Mouse (Mus musculus) hindbrain, embryonic 14.5 days (tissue): ENCODE data around the gene Musk. TPM values are rescaled to one million over a fixed set of nuclear protein-coding genes. Genes with fewer than 3 reads are reported as not detected.

Source experiments
- ATAC-seq: fragments of 200-750 bp; cut with Nextera tagmentation; 2 replicates; pipeline ENCODE4 v1.8.0; 2017; ENCODE audit warnings: moderate number of reproducible peaks, mild to moderate bottlenecking, moderate TSS enrichment, moderate library complexity; ENCODE audit not compliant: low FRiP score
- DNase-seq: peaks from one replicate; pipeline ENCODE4 v3.0.0-alpha.2; 2015; ENCODE audit warnings: low spot score
- H3K27ac ChIP-seq: fragments of 300-500 bp; sonication (generic); 2 replicates; pipeline ENCODE4 v1.5.1; 2014; ENCODE audit warnings: mild to moderate bottlenecking, moderate library complexity
- H3K27me3 ChIP-seq: fragments of 300-500 bp; sonication (generic); 2 replicates; pipeline ENCODE4 v1.6.1; 2014; ENCODE audit warnings: mild to moderate bottlenecking, low read length, mixed read lengths; ENCODE audit not compliant: control insufficient read depth, insufficient read depth
- H3K36me3 ChIP-seq: fragments of 300-500 bp; sonication (generic); replicated peaks from 2 replicates; pipeline ENCODE4 v1.6.1; 2014; ENCODE audit not compliant: control insufficient read depth, insufficient read depth
- H3K4me1 ChIP-seq: fragments of 300-500 bp; sonication (generic); replicated peaks from 2 replicates; pipeline ENCODE4 v1.6.1; 2014; ENCODE audit warnings: antibody characterized with exemption, low read length, mixed read lengths; ENCODE audit not compliant: control insufficient read depth, insufficient read depth
- H3K4me2 ChIP-seq: fragments of 300-500 bp; sonication (generic); replicated peaks from 2 replicates; pipeline ENCODE4 v1.6.1; 2014; ENCODE audit warnings: mild to moderate bottlenecking, moderate library complexity
- H3K4me3 ChIP-seq: fragments of 300-500 bp; sonication (generic); replicated peaks from 2 replicates; pipeline ENCODE4 v1.5.1; 2014; ENCODE audit warnings: mild to moderate bottlenecking, low read length
- H3K9ac ChIP-seq: fragments of 300-500 bp; sonication (generic); 2 replicates; pipeline ENCODE4 v1.6.1; 2014
- H3K9me3 ChIP-seq: fragments of 300-500 bp; sonication (generic); 2 replicates; pipeline ENCODE4 v1.6.1; 2016; ENCODE audit warnings: low read length; ENCODE audit not compliant: control insufficient read depth
- WGBS: fragments of 180-500 bp; shearing (Covaris S2); extraction: QIAGEN DNeasy Blood & Tissue Kit; methylation state at CpG from one replicate; pipeline ENCODE4 v1.1.7; 2014; 5-methylcytosine and 5-hydroxymethylcytosine counted together
- polyA plus RNA-seq: library from polyadenylated mRNA; unstranded; fragments of >200 nt; fragmentation: Nextera tagmentation; extraction: Ambion mirVana; gene quantifications from 2 replicates; pipeline ENCODE4 v1.2.1, GENCODE M21; 2014

The Musk gene
- polyA plus RNA-seq, 1 experiment from 2014 or later, result 0.05 TPM

DNA sequence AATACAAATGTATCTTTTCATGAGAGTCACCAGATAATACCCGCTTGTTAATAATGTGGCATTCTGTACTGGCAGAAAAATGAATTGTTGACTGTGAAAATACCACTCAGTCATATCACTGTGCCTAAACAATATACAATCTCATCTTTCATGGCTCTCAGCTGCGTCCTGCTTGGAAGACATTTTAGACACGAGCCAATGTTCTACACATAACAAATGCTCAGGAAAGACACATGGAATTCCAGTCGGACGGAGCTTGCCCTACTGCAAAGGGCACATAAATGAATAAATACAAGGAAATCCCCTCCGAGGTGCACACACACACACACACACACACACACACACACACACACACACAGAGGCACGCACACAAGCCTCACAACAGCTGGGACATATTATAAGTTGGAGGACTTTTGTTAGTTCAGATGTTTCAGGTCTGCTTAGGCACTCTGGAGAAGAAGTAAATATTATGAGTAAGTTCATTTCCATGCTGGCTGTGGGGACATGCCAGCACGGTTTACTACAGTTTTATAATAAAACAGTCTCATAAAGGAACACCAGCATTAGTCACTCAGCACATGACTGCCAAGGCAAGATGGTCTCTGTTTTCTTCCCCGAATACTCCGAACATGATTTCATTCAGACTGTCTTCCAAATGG lies 14.1 kb upstream of the Musk start:
- no peak for DNase-seq
- 78% methylated on average over 10 of the region's 10 CpGs for WGBS
- Histone ChIP-seq H3K36me3 (no peaks in the 10 kb centered on the region), H3K4me1 (no peaks in the 10 kb centered on the region), H3K9me3 (no peaks in the 10 kb centered on the region), H3K27me3 (no peaks in the 10 kb centered on the region), H3K9ac (no peak overlapping the region), H3K4me3 (no peak overlapping the region), H3K4me2 (no peak overlapping the region), H3K27ac (no peak overlapping the region)
- no peak for ATAC-seq

DNA sequence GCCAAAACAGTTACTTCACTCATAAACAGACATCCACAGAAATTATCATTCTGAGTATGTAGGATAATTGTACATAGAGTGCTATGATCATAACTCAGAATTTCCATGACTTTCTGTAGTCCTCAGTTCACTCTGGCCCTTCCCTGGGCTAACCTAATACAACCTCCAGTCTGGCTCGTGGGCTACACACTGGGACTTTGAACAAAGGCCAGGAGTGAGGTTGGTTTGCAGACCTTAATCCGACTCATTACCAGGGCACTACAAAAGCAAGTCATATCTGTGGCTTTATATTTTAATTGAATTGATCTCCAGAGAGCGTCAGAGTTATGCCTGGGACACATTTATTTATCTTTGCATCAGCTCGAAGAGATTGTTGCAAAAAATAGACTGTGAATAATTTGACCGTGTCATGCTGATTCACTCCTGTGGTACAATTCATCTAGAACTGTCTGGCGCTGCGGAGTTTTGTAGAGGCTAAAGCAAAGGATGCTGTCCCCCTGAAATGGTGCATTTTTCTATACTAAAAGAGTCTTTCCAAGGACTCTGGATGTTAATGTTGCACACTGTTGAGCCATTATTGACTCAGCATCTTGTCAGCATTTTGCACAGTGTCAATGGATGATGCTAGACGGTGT lies 10.4 kb upstream of the Musk start:
- 61% methylated on average over 8 of the region's 8 CpGs for WGBS
- no peak overlapping the region for H3K4me3 ChIP-seq
- H3K9ac ChIP-seq, result no peak overlapping the region
- H3K27me3 ChIP-seq, result no peaks in the 10 kb centered on the region
- H3K27ac ChIP-seq, result no peak overlapping the region
- ATAC-seq, result no peak
- no peak overlapping the region for H3K4me2 ChIP-seq
- no peaks in the 10 kb centered on the region for H3K9me3 ChIP-seq
- no peak for DNase-seq
- no peaks in the 10 kb centered on the region for H3K36me3 ChIP-seq
- no peaks in the 10 kb centered on the region for H3K4me1 ChIP-seq

DNA sequence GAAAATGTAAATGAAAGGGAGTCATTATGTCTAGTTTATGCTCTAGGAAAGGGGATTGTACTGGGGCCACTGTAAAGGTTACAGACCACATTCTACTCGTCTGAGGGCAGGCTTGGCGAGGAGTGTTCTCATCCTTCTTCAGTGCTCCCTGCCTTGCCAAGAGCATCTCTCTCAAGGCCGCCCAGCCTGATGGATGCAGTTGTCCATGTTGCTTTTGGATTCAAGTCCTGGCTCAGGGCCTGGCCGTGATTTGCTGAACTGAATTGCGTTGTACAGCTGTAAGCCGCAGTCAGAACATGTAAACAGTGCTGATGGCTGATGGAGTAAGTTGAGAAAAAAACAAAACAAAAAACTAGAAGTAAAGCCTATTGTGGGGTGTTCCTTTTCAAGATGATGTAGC lies 7.4 kb upstream of the Musk start:
- no peak overlapping the region for H3K9ac ChIP-seq
- H3K27ac ChIP-seq, result no peak overlapping the region
- H3K4me2 ChIP-seq, result no peak overlapping the region
- DNase-seq, result no peak
- no peaks in the 10 kb centered on the region for H3K4me1 ChIP-seq
- H3K9me3 ChIP-seq, result no peaks in the 10 kb centered on the region
- no peak overlapping the region for H3K4me3 ChIP-seq
- no peak for ATAC-seq
- H3K27me3 ChIP-seq, result no peaks in the 10 kb centered on the region
- WGBS, result 89% methylated on average over 6 of the region's 6 CpGs
- no peaks in the 10 kb centered on the region for H3K36me3 ChIP-seq

DNA sequence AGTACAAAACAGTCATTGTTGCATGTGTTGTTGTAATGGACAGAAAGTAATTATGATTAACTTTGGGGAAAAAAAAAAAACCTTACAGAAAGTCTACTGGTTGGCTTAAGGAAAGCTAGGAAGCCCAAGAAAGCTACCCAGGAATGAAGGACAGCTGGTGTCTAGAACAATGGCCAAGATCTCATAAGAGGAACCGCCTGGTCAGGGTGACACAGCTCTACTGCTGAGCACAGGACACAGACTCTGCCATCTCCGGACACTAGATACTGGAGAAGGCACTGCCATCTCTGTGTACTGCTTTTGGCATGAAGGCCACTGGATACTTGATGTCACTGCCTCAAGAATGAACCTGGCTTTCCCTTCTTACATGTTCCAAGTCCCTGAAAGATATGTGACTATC lies 5.6 kb upstream of the Musk start:
- Histone ChIP-seq H3K9me3 (no peaks in the 10 kb centered on the region), H3K4me2 (no peak overlapping the region), H3K4me3 (no peak overlapping the region), H3K36me3 (no peaks in the 10 kb centered on the region), H3K27me3 (no peaks in the 10 kb centered on the region), H3K4me1 (no peaks in the 10 kb centered on the region), H3K9ac (no peak overlapping the region), H3K27ac (no peak overlapping the region)
- ATAC-seq (no peak), DNase-seq (no peak)
- WGBS, result 80% methylated on average over 2 of the region's 2 CpGs

DNA sequence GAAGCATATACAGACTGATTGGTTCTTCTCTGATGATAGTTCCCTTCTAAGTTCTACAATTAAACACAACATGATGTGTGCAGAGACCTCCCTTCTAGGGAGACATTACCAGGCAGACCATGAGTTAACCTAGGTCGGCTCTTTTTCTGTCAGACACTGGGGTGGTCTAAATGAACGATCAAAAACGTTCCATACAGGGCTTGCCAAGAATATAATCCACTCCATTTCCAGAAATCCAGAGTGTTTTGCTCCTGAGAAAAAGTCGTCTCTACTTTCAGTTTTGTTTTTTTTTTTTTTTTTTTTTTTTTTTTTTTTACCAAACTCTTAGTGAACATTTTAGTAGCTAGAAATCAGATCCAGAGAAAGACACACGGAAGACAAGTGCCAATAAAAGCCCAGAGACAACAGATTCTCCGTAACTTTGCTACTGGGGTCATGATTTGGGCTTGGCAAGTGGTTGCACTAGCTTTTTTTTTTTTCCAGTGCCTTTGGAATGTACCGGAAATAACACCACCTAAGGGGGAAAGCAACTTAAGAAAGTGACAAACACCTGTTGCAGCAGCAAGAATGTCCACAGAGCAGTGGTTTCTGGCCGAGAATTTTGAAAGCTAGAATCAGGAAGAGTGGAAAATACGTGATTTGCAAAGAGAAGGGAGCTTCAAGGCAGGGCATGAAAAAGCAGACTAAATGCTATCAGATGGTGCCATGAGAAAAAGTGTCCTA lies 769 bp downstream of the Musk start:
- Histone ChIP-seq H3K9me3 (no peaks in the 10 kb centered on the region), H3K27me3 (no peaks in the 10 kb centered on the region), H3K36me3 (no peaks in the 10 kb centered on the region), H3K4me1 (no peaks in the 10 kb centered on the region), H3K4me3 (no peak overlapping the region), H3K4me2 (no peak overlapping the region), H3K27ac (no peak overlapping the region), H3K9ac (no peak overlapping the region)
- no peak for ATAC-seq
- DNase-seq, result no peak
- 87% methylated on average over 9 of the region's 9 CpGs for WGBS

DNA sequence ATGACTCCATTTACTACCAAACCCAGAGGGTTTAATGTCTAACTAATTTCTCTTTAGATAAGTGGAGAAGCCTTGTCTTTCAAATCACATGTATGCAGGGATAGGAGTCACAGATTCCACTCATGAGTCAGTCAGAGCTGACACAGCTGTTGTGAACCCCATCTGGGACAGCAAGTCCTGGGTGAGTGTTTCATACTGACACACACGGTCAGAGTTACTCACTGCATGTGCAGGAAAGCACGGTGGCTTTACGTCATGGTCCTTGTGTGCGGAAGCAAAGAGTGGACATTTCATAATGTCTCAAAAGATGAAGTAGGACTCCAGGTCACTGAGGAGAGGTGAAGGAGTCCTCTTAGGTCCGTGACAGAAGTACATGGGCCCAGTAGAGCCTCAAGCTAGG lies 3.0 kb downstream of the Musk start:
- no peak for DNase-seq
- Histone ChIP-seq H3K9ac (no peak overlapping the region), H3K27me3 (no peaks in the 10 kb centered on the region), H3K36me3 (no peaks in the 10 kb centered on the region), H3K27ac (no peak overlapping the region), H3K4me3 (no peak overlapping the region), H3K4me2 (no peak overlapping the region), H3K4me1 (no peaks in the 10 kb centered on the region), H3K9me3 (no peaks in the 10 kb centered on the region)
- ATAC-seq, result no peak
- WGBS, result 90% methylated on average over 5 of the region's 5 CpGs

DNA sequence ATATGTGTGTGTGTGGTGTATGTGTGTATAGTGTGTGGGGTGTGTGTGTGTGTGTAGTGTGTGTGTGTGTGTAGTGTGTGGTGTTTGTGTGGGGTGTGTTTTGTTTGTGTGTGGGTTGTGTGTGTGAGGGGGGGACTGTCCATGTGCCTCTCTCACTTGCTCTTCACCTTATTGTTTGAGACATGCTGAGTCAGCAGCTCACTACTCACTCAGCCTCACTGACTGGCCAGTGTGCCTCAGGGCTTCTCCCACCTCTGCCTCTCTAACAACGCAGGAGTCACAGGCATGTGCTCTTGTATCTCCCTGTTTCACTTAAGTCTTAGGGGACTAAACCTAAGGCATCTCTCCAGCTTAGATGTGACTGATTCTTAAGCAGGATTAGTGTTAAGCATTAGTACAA lies 6.1 kb downstream of the Musk start:
- Histone ChIP-seq H3K27ac (no peak overlapping the region), H3K9ac (no peak overlapping the region), H3K4me3 (no peak overlapping the region), H3K4me1 (no peaks in the 10 kb centered on the region), H3K27me3 (no peaks in the 10 kb centered on the region), H3K9me3 (no peaks in the 10 kb centered on the region), H3K4me2 (no peak overlapping the region), H3K36me3 (no peaks in the 10 kb centered on the region)
- DNase-seq, result no peak
- WGBS, result 37% methylated on average over 1 of the region's 1 CpGs
- ATAC-seq, result no peak

DNA sequence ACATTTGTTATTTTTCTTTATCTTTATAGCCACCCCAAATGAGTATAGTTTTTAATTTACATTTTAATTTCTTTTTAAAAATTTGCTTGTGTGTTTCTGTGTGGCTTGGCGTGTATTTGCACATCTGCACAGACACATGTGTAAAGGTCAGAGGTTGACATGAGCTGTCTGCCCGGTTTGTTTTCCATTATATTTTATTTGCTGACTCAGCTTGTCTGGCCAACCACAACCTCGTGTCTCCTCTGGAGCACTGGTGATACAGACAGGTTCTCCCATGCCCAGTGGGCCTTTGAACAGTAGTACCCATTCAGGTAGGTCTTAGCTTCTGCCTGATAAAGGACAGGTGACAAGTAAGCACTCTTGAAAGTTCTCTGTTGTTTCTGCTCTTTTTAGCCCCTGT lies 7.3 kb downstream of the Musk start:
- ATAC-seq, result no peak
- no peaks in the 10 kb centered on the region for H3K9me3 ChIP-seq
- H3K4me2 ChIP-seq, result no peak overlapping the region
- no peak overlapping the region for H3K27ac ChIP-seq
- H3K4me1 ChIP-seq, result no peaks in the 10 kb centered on the region
- WGBS, result 86% methylated on average over 3 of the region's 3 CpGs
- H3K9ac ChIP-seq, result no peak overlapping the region
- no peak for DNase-seq
- H3K36me3 ChIP-seq, result no peaks in the 10 kb centered on the region
- no peaks in the 10 kb centered on the region for H3K27me3 ChIP-seq
- H3K4me3 ChIP-seq, result no peak overlapping the region

DNA sequence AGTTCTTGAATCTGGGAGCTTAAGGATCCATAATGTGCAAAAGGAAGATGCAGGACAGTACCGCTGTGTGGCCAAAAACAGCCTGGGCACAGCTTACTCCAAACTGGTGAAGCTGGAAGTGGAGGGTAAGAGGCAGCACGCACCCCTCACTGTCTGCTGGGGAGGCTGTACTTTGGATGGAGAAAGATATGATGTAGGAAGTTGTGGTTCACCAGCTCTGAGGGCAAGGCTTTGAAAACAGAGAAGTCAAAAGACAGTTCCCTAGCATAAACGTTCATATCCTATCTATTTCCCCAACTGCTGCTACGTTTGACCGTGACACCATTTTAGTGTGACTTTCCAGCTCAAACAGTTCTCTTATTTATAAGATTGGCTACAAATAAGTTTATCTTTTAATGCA lies 18.1 kb downstream of the Musk start:
- Histone ChIP-seq H3K4me2 (no peak overlapping the region), H3K27ac (no peak overlapping the region), H3K9me3 (no peaks in the 10 kb centered on the region), H3K27me3 (no peaks in the 10 kb centered on the region), H3K36me3 (no peaks in the 10 kb centered on the region), H3K4me1 (no peaks in the 10 kb centered on the region), H3K9ac (no peak overlapping the region), H3K4me3 (no peak overlapping the region)
- 88% methylated on average over 5 of the region's 5 CpGs for WGBS
- no peak for ATAC-seq
- no peak for DNase-seq
